Mouse (Mus musculus): ENCODE measurements at regions not wholly inside any gene's neighbourhood (a gene's known extent, or its start where the extent isn't known, plus 50 kb on each side); places are given as distances from the start of the nearest gene placed in this dataset.
"Not testable (repeated sequence)": the region's sequence is repeated elsewhere in the genome, so short reads cannot be mapped to it uniquely, and the experiment has no call there.

GRCm38 (mm10) chr10:114265927-114266326, 536.2 kb downstream of the Trhde start:
- peak; percentile 1 for DNase-seq (ENCODE audit: low read depth, low spot score)

- no peak for DNase-seq (ENCODE audit: low read depth, low spot score)
Observed at GRCm38 (mm10) chr10:114241606-114242005, 560.5 kb downstream of the Trhde start.

- no peak for DNase-seq (ENCODE audit: low read depth, low spot score)
Observed at GRCm38 (mm10) chr10:114227635-114228034, 574.5 kb downstream of the Trhde start.

GRCm38 (mm10) chr10:114201583-114201982, 600.5 kb downstream of the Trhde start:
- DNase-seq (ENCODE audit: low read depth, low spot score), result no peak

- no peak for DNase-seq (ENCODE audit: low read depth, low spot score)
Observed at GRCm38 (mm10) chr10:114200939-114201338, 601.2 kb downstream of the Trhde start.

GRCm38 (mm10) chr10:114186287-114186686, 615.8 kb downstream of the Trhde start:
- DNase-seq (ENCODE audit: low read depth, low spot score), result no peak

GRCm38 (mm10) chr10:114143345-114143744, 658.8 kb downstream of the Trhde start:
- DNase-seq (ENCODE audit: low read depth, low spot score), result not testable (repeated sequence)

GRCm38 (mm10) chr10:114137924-114138323, 664.2 kb downstream of the Trhde start:
- DNase-seq (ENCODE audit: low read depth, low spot score), result no peak

- no peak for DNase-seq (ENCODE audit: low read depth, low spot score)
Observed at GRCm38 (mm10) chr10:114137095-114137494, 665.0 kb downstream of the Trhde start.

Measured in brain, embryonic 18.5 days (tissue).